19 mouse cellular contexts compared by ENCODE assay signal in the genomic region with DNA sequence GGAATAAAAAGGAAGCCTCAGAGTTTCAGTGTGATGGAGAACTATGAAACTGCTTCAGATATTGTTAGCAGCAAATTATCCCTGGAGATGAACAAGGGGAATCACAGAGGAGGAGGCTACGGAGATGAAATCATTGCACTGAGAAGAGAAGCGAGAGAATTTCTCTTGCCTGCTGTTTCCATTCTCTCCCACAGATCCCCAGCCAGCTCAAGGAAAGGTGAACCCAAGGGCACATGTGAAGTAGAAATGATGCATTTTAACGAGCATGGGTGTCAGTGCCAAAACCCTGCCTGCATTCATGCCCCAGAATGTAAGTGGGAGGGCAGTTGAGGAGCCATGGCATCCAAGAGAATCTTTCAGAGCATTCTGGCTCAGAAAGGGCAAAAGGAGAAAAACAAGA.
DNase-seq lines count a peak whose midpoint lies in the region; ATAC-seq and TF ChIP-seq lines count a peak whose summit lies in the region.
"Had no signal": no experiment of that assay in that cellular context is flagged by ENCODE, and none has a peak within 500 bp of the region (broad histone marks: within the 10 kb centered on the region; RNA-seq: fewer than 3 reads in every experiment).

No protein-coding gene starts in this region.

- no peak for TF ChIP-seq CTCF in midbrain, postnatal 0 days (IDR thresholded peaks at IDR 0.05)
- TF ChIP-seq CTCF in olfactory bulb, adult 2 months (IDR thresholded peaks at IDR 0.05; ENCODE audit: insufficient read depth, low read depth, low read length) = no peak

- no peak overlapping the region for H3K4me2 ChIP-seq in hindbrain, embryonic 14.5 days (replicated peaks)
- H3K4me2 ChIP-seq in hindbrain, embryonic 11.5 days (replicated peaks; ENCODE audit: low read depth, low read length) = no peak overlapping the region
- no peak overlapping the region for H3K4me2 ChIP-seq in midbrain, postnatal 0 days (ENCODE audit: low read depth, low read length, poor library complexity, severe bottlenecking)
- H3K4me2 ChIP-seq in midbrain, embryonic 11.5 days = no peak overlapping the region
- H3K4me2 ChIP-seq: heart, embryonic 15.5 days had no signal

- H3K9me3 ChIP-seq in hindbrain, embryonic 14.5 days (ENCODE audit: control insufficient read depth, low read length) = no peaks in the 10 kb centered on the region
- no peaks in the 10 kb centered on the region for H3K9me3 ChIP-seq in hindbrain, embryonic 11.5 days (ENCODE audit: control insufficient read depth, low read length)
- no peaks in the 10 kb centered on the region for H3K9me3 ChIP-seq in midbrain, postnatal 0 days (ENCODE audit: low read length)
- no peaks in the 10 kb centered on the region for H3K9me3 ChIP-seq in midbrain, embryonic 11.5 days (ENCODE audit: control insufficient read depth, low read length)
- H3K9me3 ChIP-seq: heart, embryonic 15.5 days had no signal

- no peak for TF ChIP-seq POLR2A in olfactory bulb, adult 2 months (IDR thresholded peaks at IDR 0.05; ENCODE audit: insufficient read depth, low read depth, low read length)

- 34% methylated on average over 3 of the region's 3 CpGs for WGBS in hindbrain, embryonic 14.5 days
- WGBS in hindbrain, embryonic 11.5 days = 68% methylated on average over 3 of the region's 3 CpGs
- 39% methylated on average over 3 of the region's 3 CpGs for WGBS in midbrain, postnatal 0 days
- WGBS in midbrain, embryonic 11.5 days = 84% methylated on average over 3 of the region's 3 CpGs
- 15% methylated on average over 3 of the region's 3 CpGs for WGBS in olfactory bulb, adult 2 months

- no peaks in the 10 kb centered on the region for H3K36me3 ChIP-seq in hindbrain, embryonic 14.5 days (replicated peaks; ENCODE audit: control insufficient read depth, insufficient read depth)
- no peaks in the 10 kb centered on the region for H3K36me3 ChIP-seq in hindbrain, embryonic 11.5 days (ENCODE audit: control insufficient read depth, insufficient read depth, low read length)
- no peaks in the 10 kb centered on the region for H3K36me3 ChIP-seq in midbrain, postnatal 0 days (ENCODE audit: insufficient read depth, low read length)
- no peaks in the 10 kb centered on the region for H3K36me3 ChIP-seq in midbrain, embryonic 11.5 days (ENCODE audit: control insufficient read depth, insufficient read depth, low read length)
- H3K36me3 ChIP-seq: heart, embryonic 15.5 days had no signal

- no peak for ATAC-seq in cerebellum, adult (ENCODE audit: insufficient number of reproducible peaks, low FRiP score, low TSS enrichment)
- ATAC-seq in hindbrain, embryonic 14.5 days (ENCODE audit: low FRiP score) = no peak
- no peak for ATAC-seq in hindbrain, embryonic 11.5 days (ENCODE audit: low FRiP score)
- ATAC-seq in midbrain, postnatal 0 days (ENCODE audit: low FRiP score) = no peak
- ATAC-seq in midbrain, embryonic 11.5 days (ENCODE audit: low FRiP score) = no peak

- no peaks in the 10 kb centered on the region for H3K27me3 ChIP-seq in hindbrain, embryonic 14.5 days (ENCODE audit: control insufficient read depth, insufficient read depth, low read length)
- H3K27me3 ChIP-seq in hindbrain, embryonic 11.5 days (ENCODE audit: control insufficient read depth, insufficient read depth, low read length) = no peaks in the 10 kb centered on the region
- no peaks in the 10 kb centered on the region for H3K27me3 ChIP-seq in midbrain, postnatal 0 days (ENCODE audit: insufficient read depth, low read length)
- H3K27me3 ChIP-seq in midbrain, embryonic 11.5 days (ENCODE audit: control insufficient read depth, insufficient read depth, low read length) = no peaks in the 10 kb centered on the region
- H3K27me3 ChIP-seq: heart, embryonic 15.5 days had no signal

- no peak overlapping the region for H3K4me3 ChIP-seq in hindbrain, embryonic 14.5 days (replicated peaks; ENCODE audit: low read length)
- H3K4me3 ChIP-seq in hindbrain, embryonic 11.5 days (ENCODE audit: low read depth, low read length) = no peak overlapping the region
- H3K4me3 ChIP-seq in midbrain, postnatal 0 days (ENCODE audit: low read depth, low read length) = no peak overlapping the region
- no peak overlapping the region for H3K4me3 ChIP-seq in midbrain, embryonic 11.5 days (ENCODE audit: low read depth, low read length)
- H3K4me3 ChIP-seq in olfactory bulb, adult 2 months (ENCODE audit: insufficient read depth, low read depth, low read length) = no peak overlapping the region
- H3K4me3 ChIP-seq: heart, adult 2 months; heart, embryonic 15.5 days; myocyte had no signal

- H3K4me1 ChIP-seq in hindbrain, embryonic 14.5 days (replicated peaks; ENCODE audit: control insufficient read depth, insufficient read depth, low read length) = peaks cover 3% of the 10 kb centered on the region
- no peaks in the 10 kb centered on the region for H3K4me1 ChIP-seq in hindbrain, embryonic 11.5 days (replicated peaks; ENCODE audit: control insufficient read depth, insufficient read depth, low read length)
- no peaks in the 10 kb centered on the region for H3K4me1 ChIP-seq in midbrain, postnatal 0 days (ENCODE audit: insufficient read depth, low read length)
- H3K4me1 ChIP-seq in midbrain, embryonic 11.5 days (ENCODE audit: control insufficient read depth, insufficient read depth, low read length) = no peaks in the 10 kb centered on the region
- peaks cover 3% of the 10 kb centered on the region for H3K4me1 ChIP-seq in olfactory bulb, adult 2 months (ENCODE audit: control insufficient read depth, insufficient read depth, low read length)
- H3K4me1 ChIP-seq: heart, embryonic 15.5 days had no signal

- peak; percentile 36 to 44 for DNase-seq in cerebellum, postnatal 14 days
- no peak for DNase-seq in hindbrain, embryonic 14.5 days (ENCODE audit: low spot score)
- no peak for DNase-seq in hindbrain, embryonic 11.5 days (ENCODE audit: low spot score)
- DNase-seq in midbrain, postnatal 0 days (ENCODE audit: low spot score) = peak; percentile 54
- no peak for DNase-seq in midbrain, embryonic 11.5 days (ENCODE audit: low spot score, missing footprints)
- DNase-seq in adrenal gland, postnatal 10 days = no peak
- DNase-seq: adrenal gland, adult 2 months; gastrocnemius, postnatal 14 days; heart, adult 2 months; kidney, adult 18-20 months; kidney, postnatal 14 days; lung, adult 18-20 months; right cerebral cortex, postnatal 14 days; thymus, postnatal 25 days had no signal

- H3K9ac ChIP-seq in hindbrain, embryonic 14.5 days = no peak overlapping the region
- H3K9ac ChIP-seq in hindbrain, embryonic 11.5 days (ENCODE audit: low read depth, low read length) = no peak overlapping the region
- H3K9ac ChIP-seq in midbrain, postnatal 0 days (replicated peaks; ENCODE audit: low read length, poor library complexity, severe bottlenecking) = no peak overlapping the region
- H3K9ac ChIP-seq in midbrain, embryonic 11.5 days (ENCODE audit: low read length) = no peak overlapping the region
- H3K9ac ChIP-seq: heart, embryonic 15.5 days had no signal

- 0 out of 2 replicates have a peak overlapping the region, but pooled peaks have one; percentile 38 for H3K27ac ChIP-seq in hindbrain, embryonic 14.5 days
- H3K27ac ChIP-seq in hindbrain, embryonic 11.5 days (ENCODE audit: low read depth, low read length) = no peak overlapping the region
- H3K27ac ChIP-seq in midbrain, postnatal 0 days (ENCODE audit: low read depth, low read length) = no peak overlapping the region; the same call in 1 of the 2 replicates
- H3K27ac ChIP-seq in midbrain, embryonic 11.5 days (ENCODE audit: low read depth, low read length) = no peak overlapping the region
- H3K27ac ChIP-seq in olfactory bulb, adult 2 months (ENCODE audit: insufficient read depth, low read depth, low read length) = peak overlapping the region; percentile 80; the same call in 1 of the 2 replicates
- H3K27ac ChIP-seq: heart, adult 2 months; heart, embryonic 15.5 days; stomach, postnatal 0 days had no signal

Comparison
In these comparisons a context has a peak if more than half of its experiments do, and no peak if none do; other contexts are left out.
1. DNase-seq: peak in cerebellum, postnatal 14 days (2 of 2) and midbrain, postnatal 0 days (single experiment); none in hindbrain, embryonic 14.5 days (single experiment), hindbrain, embryonic 11.5 days (single experiment), midbrain, embryonic 11.5 days (single experiment) and adrenal gland, postnatal 10 days (single experiment).
2. H3K27ac ChIP-seq: peak in hindbrain, embryonic 14.5 days (single experiment) and olfactory bulb, adult 2 months (single experiment); none in hindbrain, embryonic 11.5 days (single experiment), midbrain, postnatal 0 days (single experiment) and midbrain, embryonic 11.5 days (single experiment).